Comparison of ENCODE assay signal across 27 mouse cellular contexts in genomic region chr1:136316317-136316716, GRCm38 (mm10). TPM values are rescaled to one million over a fixed set of nuclear protein-coding genes. Genes with fewer than 3 reads are reported as not detected.
DNase-seq lines count a peak whose midpoint lies in the region; ATAC-seq lines count a peak whose summit lies in the region.
"Had no signal": no experiment of that assay in that cellular context is flagged by ENCODE, and none has a peak within 500 bp of the region (broad histone marks: within the 10 kb centered on the region; RNA-seq: fewer than 3 reads in every experiment).

No protein-coding gene starts in this region.

- H3K4me3 ChIP-seq in embryonic facial prominence, embryonic 14.5 days (ENCODE audit: low read depth, low read length): no peak overlapping the region
- H3K4me3 ChIP-seq: embryonic facial prominence, embryonic 13.5 days; heart, embryonic 12.5 days; hindbrain, embryonic 13.5 days; limb, embryonic 10.5 days; midbrain, embryonic 10.5 days; stomach, embryonic 15.5 days had no signal

- H3K27ac ChIP-seq in embryonic facial prominence, embryonic 14.5 days (replicated peaks; ENCODE audit: low read depth, low read length): no peak overlapping the region
- H3K27ac ChIP-seq: hindbrain, embryonic 13.5 days; limb, embryonic 10.5 days; midbrain, embryonic 10.5 days; stomach, embryonic 15.5 days had no signal

- H3K36me3 ChIP-seq in embryonic facial prominence, embryonic 14.5 days (ENCODE audit: control insufficient read depth, insufficient read depth, low read length): no peaks in the 10 kb centered on the region
- H3K36me3 ChIP-seq: heart, embryonic 12.5 days; hindbrain, embryonic 13.5 days; stomach, embryonic 15.5 days had no signal

- no peak overlapping the region for H3K4me2 ChIP-seq in embryonic facial prominence, embryonic 14.5 days (ENCODE audit: low read depth, low read length)
- H3K4me2 ChIP-seq: embryonic facial prominence, embryonic 13.5 days; heart, embryonic 12.5 days; hindbrain, embryonic 13.5 days; stomach, embryonic 15.5 days had no signal

- peak; percentile 19 for DNase-seq in embryo, embryonic 10 days (ENCODE audit: low spot score)
- no peak for DNase-seq in embryo, embryonic 9.5 days (ENCODE audit: extremely low spot score)
- peak; percentile 18 for DNase-seq in thymus, postnatal 0 days (ENCODE audit: low spot score)
- DNase-seq in thymus, postnatal 4 days: no peak
- DNase-seq in embryonic facial prominence, embryonic 14.5 days (ENCODE audit: low spot score): peak; percentile 10
- DNase-seq in frontal cortex, postnatal 36 days (ENCODE audit: low spot score in 2 of 2): no peak
- DNase-seq in right cerebral cortex, adult 18-20 months: no peak
- DNase-seq: adrenal gland, adult 8-10 months; cerebellum, postnatal 25 days; heart, adult 11 months; heart, postnatal 14 days; kidney, adult 8-10 months; kidney, postnatal 36 days; lung, adult 2 months; right cerebral cortex, postnatal 25 days; thymus, adult 2 months had no signal

- no peak for ATAC-seq in embryonic facial prominence, embryonic 14.5 days (ENCODE audit: low read depth)
- no peak for ATAC-seq in erythroblast, adult 5-6 weeks (replicated peaks; ENCODE audit: low FRiP score, poor library complexity, severe bottlenecking)
- ATAC-seq: forebrain, embryonic 16.5 days had no signal

- H3K9ac ChIP-seq in embryonic facial prominence, embryonic 14.5 days (ENCODE audit: low read depth, low read length): no peak overlapping the region
- H3K9ac ChIP-seq: embryonic facial prominence, embryonic 13.5 days; heart, embryonic 12.5 days; hindbrain, embryonic 13.5 days; stomach, embryonic 15.5 days had no signal

- 0 out of 2 replicates have a peak, but pooled peaks cover 3% of the 10 kb centered on the region for H3K4me1 ChIP-seq in embryonic facial prominence, embryonic 14.5 days (ENCODE audit: control insufficient read depth, insufficient read depth, low read length)
- H3K4me1 ChIP-seq: limb, embryonic 10.5 days; midbrain, embryonic 10.5 days; stomach, embryonic 15.5 days had no signal

- H3K27me3 ChIP-seq in embryonic facial prominence, embryonic 14.5 days (replicated peaks; ENCODE audit: control insufficient read depth, insufficient read depth, low read length): no peaks in the 10 kb centered on the region
- H3K27me3 ChIP-seq: embryonic facial prominence, embryonic 13.5 days; heart, embryonic 12.5 days; hindbrain, embryonic 13.5 days; stomach, embryonic 15.5 days had no signal

- no peaks in the 10 kb centered on the region for H3K9me3 ChIP-seq in embryonic facial prominence, embryonic 14.5 days (ENCODE audit: control insufficient read depth, low read length)
- H3K9me3 ChIP-seq: embryonic facial prominence, embryonic 13.5 days; heart, embryonic 12.5 days; hindbrain, embryonic 13.5 days; limb, embryonic 10.5 days; midbrain, embryonic 10.5 days; stomach, embryonic 15.5 days had no signal

RNA-seq across cellular contexts. Expression of gene Camsap2, which starts 29.6 kb away (rescaled TPM):
- 4.4 and 4.8 TPM in 2 replicates for polyA plus RNA-seq in thymus, postnatal 0 days (2015; fragmentation: Nextera tagmentation; extraction: Ambion mirVana)
- 18.4 and 20.3 TPM in 2 replicates for polyA plus RNA-seq in embryonic facial prominence, embryonic 14.5 days (2014; fragmentation: Nextera tagmentation; extraction: Ambion mirVana)
- 23.0 and 33.6 TPM in 2 replicates for total RNA-seq in erythroblast, adult 5-6 weeks (2015; ENCODE audit: low replicate concordance)
- total RNA-seq in erythroblast, adult 5-6 weeks (2017; ENCODE audit: low replicate concordance): 53.8 and 56.0 TPM in 2 replicates

RNA-seq across cellular contexts. Expression of gene Gpr25, which starts 55.6 kb away (rescaled TPM):
- 2.0 and 2.3 TPM in 2 replicates for polyA plus RNA-seq in thymus, postnatal 0 days (2015; fragmentation: Nextera tagmentation; extraction: Ambion mirVana)
- not detected in 2 replicates for polyA plus RNA-seq in embryonic facial prominence, embryonic 14.5 days (2014; fragmentation: Nextera tagmentation; extraction: Ambion mirVana)
- not detected in 2 replicates for total RNA-seq in erythroblast, adult 5-6 weeks (2015; ENCODE audit: low replicate concordance)
- not detected in 2 replicates for total RNA-seq in erythroblast, adult 5-6 weeks (2017; ENCODE audit: low replicate concordance)
- total RNA-seq: gastrocnemius, adult 8-10 months; heart, postnatal 14 days; liver, adult 2 months had no signal
- polyA plus RNA-seq: forebrain, embryonic 16.5 days; heart, embryonic 12.5 days; intestine, embryonic 14.5 days; limb, embryonic 10.5 days; midbrain, embryonic 10.5 days; stomach, embryonic 15.5 days had no signal

Comparison
In these comparisons a context has a peak if more than half of its experiments do, and no peak if none do; other contexts are left out.
1. DNase-seq: peak in embryo, embryonic 10 days (single experiment), thymus, postnatal 0 days (single experiment) and embryonic facial prominence, embryonic 14.5 days (single experiment); none in embryo, embryonic 9.5 days (single experiment), thymus, postnatal 4 days (single experiment), frontal cortex, postnatal 36 days (0 of 2) and right cerebral cortex, adult 18-20 months (single experiment).